Mouse (Mus musculus): ENCODE results near the gene Klhl10.

Klhl10 gene

DNA sequence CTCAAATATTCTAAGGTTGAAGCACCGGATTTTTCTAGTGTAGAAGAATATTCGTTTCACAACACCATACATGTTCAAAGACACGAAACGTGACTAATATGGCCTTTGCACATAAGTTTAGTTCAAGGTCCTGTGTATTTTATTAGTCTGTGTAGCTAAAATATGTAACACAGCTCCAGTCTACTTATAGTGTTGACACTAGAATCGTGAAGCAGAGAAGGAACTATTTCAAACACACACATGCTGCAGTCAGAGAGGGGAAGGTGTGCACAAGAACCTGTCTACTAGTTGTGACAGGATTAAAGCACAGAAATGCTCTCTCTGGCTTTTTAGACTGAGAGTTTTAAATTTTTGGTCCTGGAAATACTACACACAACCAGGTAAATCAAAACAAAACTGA lies 16.0 kb downstream of the Klhl10 start:
- intact Hi-C loops (cut with DNase I): no loop called here

DNA sequence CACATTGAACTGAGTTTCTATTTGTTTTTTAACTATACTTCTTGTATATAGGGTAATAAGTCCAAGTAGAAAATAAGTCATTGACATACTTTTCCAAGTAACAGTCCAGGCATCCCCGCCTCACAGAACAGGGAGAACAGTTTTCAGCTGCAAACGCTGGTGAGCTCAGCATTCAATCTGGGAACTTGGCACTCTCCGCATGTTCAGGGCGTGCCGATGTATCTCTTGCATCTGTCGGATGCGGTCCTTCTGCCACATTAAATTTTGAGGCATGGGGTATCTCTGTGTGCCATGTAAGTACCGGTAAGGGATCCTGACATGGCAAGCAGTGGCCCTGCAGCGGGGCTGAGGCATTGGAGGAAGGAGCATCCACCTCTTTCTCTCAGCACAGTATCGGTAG lies 21.0 kb downstream of the Klhl10 start:
- intact Hi-C loops (cut with DNase I): no loop called here

DNA sequence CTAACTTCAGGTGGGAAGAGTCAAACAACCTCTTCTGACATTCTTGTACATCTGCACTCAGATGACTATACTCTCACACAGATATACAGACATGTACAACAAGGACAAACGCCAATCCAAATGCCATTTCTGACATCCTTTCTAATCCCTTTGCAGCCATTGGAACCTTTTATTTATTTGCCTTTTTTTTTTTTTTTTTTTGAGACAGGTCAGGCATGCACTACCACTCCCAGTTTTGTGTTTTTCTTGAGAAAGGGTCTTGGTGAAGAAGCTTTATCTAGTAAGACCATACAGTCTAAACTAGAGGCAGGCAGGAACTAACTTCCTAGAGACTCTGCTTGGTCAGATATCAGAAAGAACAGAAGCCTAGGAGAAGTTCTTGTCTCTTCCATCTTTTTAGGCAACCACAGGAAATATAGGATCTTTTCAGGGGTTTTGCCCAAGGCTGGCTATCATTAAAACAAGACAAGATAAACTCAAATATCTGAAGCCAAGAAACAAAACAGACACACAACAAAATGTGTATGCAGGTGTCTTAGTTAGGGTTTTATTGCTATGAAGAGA lies 23.6 kb downstream of the Klhl10 start:
- intact Hi-C loops (cut with DNase I): no loop called here

DNA sequence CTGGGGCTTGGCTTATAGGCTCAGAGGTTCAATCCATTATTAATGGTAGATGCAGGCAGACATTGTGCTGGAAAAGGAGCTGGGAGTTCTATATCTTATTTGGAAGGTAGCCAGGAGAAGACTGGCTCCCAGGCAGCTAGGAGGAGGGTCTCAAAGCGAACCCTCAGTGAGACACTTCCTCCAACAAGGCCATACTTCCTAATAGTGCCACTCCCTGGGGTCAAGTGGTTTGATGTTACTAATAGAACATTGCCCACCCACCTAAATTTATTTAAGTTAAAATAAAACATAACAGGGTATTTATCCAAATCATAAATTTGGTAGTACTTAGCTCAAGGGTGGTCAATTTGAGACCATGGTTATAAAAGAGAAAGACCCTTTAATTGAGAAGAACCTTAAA lies 24.1 kb downstream of the Klhl10 start:
- intact Hi-C loops (cut with DNase I): no loop called here

DNA sequence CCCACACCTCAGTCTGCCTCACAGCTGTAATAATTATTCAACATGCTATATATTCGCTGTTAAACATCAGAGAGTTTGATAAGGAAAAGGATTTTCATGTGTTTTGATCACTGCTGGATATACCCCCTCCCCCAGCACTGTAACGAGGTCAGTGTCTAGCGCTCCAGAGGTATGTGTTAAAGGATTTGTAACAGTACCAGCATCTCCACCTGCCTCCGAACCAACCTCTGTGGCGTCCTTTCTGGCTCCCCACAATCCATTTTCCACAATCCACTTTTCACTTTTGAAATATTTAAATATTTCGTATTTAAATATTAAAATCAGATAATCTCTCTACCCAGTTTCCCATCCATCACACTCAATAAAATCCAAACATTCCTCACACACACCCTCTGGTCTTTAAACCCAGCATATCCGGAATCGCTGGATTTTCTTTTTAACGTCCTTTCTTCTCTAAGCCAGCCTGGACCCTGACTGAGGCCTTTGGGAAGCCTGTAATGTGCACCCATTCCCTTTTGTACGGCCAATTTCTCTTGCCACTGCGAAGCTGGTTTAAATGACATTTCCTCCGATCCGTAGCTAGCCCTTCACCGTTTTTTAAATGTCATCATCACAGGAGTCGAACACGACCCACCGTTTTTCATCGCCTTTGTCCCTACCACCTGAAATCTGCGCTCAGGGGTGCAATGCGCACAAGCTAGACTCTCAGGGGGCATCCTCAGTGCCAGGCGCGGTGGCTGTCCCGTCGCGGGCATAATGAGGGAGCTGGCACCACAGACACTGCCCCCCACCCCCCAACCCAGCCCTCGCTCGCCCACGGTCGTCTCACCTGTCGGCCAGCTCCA lies 29.9 kb downstream of the Klhl10 start:
- intact Hi-C loops (cut with DNase I): loop anchor here (5.0 kb wide), 1 partner anchor 44 kb away; no protein-coding TSS in a partner anchor

DNA sequence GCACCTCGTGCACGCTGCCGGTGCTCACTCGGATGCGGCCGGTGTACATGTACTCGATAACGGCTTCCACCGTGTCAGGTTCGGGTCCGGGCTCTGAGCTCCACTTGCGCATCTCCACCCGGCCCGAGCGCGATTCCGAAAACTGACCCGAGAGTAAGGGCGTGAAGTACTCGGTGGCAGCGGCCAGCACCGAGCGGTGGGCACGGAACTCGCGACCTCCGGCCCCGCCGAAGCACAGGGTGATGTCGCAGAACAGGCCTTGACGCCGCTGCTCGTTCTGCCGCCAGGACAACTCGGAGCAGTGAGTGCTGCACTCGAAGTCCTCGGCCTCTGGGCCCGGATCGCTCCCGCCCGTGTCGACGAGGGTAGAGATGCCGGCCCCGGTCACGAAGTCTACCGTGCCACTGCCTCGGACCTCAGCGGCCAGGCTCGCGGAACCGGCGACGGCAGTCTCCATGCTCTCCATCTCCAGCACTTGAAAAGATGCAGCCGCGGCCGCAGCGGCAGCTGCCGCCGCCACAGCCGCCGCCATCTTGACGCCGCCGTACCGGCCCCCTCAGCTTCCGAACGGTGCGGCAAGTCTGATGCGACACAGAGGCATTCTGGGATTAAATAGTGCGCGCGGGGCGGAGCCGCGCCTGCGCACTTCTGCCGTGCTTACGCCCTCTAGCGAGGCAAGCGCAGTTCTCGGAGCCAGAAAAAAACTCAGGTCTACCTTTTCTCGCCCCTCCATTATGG lies 30.6 kb downstream of the Klhl10 start, which contains the start of gene Klhl11:
TSS of gene Klhl11 (minus strand) at position 545 of the 738 bp plus-strand sequence.
- intact Hi-C loops (cut with DNase I): loop anchor here (5.0 kb wide), 1 partner anchor 45 kb away; no protein-coding TSS in a partner anchor

DNA sequence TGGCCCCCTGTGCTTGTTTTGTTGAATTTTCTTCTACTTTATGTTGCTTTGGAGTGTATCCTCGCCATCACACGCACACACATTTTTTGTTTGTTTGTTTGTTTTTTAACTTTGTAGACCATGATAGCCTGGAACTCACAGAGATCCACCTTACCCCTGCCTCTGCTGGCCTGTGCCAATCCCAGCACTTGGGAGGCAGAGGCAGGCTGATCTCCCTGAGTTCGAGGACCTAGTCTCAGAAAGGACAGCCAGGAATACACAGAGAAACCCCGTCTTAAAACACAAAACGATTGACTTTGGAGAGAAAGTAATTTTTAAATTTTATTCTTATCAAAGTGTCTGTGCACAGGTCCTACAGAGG lies 31.2 kb downstream of the Klhl10 start:
- intact Hi-C loops (cut with DNase I): loop anchor here (5.0 kb wide), 1 partner anchor 46 kb away; no protein-coding TSS in a partner anchor

DNA sequence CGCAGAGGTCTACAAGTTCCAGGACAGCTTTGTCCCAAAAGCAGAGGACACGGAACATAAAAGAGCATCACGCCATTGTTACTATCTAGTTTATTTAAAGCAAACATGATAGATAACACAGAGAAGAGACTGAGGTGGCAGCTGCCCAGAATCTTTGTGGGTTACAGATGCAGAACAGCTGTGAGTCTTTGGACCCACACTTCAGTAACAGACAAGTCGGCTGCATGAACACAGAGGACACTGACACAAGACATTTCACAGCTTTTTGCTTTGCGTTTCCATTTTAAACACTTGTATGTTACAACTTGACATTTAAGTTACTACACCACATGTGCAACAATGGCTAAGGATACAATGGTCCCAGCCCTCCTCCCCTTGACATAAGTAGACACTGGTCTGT lies 34.6 kb downstream of the Klhl10 start:
- intact Hi-C loops (cut with DNase I): loop anchor here (5.0 kb wide), 1 partner anchor 119 kb away; the partner anchor contains the start of gene Hap1

DNA sequence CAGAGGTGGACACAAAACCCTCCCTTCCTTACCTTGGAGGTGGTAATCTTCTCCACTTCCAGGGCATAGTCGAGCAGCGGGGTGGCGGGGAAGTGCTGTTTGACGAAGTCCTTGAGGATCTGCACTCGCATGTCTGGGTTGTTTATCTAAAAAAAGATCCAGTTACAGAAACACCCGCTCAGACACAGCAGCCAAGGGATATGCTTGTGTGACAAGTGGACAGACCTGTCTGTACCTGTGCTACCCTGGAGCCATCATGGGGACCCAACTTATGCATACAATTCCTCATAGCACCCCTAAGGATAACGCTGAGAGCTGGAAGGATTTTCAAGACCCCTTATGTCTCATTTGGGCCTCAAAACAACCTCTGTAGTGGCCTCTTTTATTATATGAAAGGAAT lies 37.4 kb downstream of the Klhl10 start:
- intact Hi-C loops (cut with DNase I): loop anchor here (5.0 kb wide), 1 partner anchor 122 kb away; the partner anchor contains the start of gene Hap1

DNA sequence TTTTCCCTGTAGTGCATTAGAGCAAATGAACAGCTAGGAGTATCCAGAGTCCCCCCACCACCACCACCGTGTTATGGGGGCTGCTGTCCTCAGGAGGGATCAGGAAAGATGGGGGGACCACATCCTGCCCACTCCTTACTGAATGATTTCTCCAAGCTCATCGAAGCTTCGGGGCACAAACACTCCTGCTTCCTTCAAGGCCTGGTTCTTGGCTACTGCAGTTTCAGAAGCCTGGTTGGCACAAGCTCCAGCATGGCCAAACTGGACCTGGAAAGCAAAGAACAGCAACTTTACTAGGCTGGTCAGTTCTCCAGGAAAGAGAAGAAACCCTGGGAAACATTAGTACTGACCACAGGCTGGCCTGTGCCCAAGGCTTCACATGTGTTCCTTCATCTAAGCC lies 42.7 kb downstream of the Klhl10 start:
- intact Hi-C loops (cut with DNase I): no loop called here

DNA sequence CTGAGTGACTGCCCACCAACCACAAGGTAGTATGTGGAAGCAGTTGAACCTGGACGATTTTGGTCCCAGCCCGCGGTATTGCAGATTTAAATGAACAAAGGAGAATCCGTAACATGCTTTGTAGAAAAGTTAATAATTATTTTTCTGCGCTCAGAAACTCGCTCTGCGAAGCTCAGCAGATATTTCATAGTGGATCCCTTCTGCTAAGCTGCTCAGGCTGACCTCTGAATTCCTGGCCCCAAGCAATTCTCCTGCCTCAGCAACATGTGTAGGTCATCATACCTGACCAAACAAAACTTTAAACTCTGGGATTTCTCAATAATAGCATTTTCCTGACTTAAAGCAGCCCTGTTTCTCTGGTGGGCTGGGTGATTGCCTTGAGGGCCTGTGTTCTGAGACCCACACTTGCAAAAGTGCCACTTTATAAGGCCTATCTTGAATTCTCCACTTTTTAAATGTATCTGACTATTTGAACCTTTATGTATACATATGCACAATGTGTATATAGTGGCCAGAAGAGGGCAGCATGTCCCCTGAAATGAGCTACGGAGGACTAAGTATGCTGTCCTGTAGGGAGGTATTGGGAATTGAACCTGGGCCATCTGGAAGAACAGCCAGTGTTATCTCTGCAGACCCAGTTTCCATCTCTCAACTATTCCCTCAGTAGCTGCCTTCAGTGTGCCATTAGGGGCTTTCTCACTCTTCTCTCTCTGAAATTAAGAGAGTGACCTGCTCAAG lies 44.3 kb downstream of the Klhl10 start:
- intact Hi-C loops (cut with DNase I): no loop called here

DNA sequence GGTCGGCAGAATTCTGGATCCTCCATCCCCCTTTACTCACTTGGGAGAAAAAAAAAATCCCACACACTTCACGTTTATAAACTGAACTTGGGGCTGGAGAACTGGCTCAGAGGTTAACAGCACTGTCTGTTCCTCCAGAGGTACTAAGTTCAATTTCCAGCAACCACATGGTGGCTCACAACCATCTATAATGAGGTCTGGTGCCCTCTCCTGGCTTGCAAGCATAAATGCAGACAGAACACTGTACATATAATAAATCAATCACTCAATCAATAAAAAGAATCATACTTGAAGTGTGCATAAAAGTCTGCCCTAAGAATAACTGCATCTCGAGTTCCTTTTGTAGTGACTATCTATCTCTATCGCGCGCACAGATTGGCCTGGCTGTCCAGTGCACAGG lies 49.2 kb downstream of the Klhl10 start:
- intact Hi-C loops (cut with DNase I): no loop called here

DNA sequence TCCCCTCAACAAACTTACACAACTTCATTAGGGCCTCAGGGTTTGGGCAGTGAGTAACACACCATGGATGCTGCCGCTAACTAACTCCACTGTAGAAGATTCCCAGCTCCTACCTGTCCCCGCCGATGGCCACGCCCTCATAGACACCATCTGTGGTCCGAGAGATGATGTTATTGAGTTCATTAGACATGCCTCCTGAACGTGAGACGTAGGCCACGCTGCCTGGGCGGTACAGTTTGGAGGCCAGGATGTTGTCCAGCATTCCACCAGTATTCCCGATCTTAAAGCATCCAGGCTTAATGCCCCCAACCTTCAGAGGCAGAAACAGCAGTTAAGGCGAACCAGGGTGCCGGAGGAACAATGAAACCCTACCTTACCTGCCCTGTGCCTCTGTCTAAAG lies 52.1 kb downstream of the Klhl10 start:
- intact Hi-C loops (cut with DNase I): no loop called here

DNA sequence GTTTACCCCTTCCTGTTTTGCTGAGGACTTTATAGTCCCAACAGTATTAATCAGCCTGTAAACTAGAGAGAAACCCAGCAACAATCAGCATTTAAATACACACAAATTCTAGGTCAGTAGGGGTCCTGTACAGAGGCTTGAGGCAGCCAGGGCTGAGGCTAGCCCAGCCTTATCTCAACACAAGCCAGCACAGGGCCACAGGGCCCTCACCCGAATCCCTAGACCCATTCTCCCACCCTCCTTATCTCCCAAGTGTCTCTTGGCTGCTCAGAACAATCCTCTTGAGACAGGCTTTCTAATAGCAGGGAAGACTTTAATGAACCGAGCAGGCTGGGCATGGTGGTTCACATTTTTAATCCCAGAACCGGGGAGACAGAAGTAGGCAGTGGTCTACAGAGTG lies 58.5 kb downstream of the Klhl10 start:
- intact Hi-C loops (cut with DNase I): no loop called here

DNA sequence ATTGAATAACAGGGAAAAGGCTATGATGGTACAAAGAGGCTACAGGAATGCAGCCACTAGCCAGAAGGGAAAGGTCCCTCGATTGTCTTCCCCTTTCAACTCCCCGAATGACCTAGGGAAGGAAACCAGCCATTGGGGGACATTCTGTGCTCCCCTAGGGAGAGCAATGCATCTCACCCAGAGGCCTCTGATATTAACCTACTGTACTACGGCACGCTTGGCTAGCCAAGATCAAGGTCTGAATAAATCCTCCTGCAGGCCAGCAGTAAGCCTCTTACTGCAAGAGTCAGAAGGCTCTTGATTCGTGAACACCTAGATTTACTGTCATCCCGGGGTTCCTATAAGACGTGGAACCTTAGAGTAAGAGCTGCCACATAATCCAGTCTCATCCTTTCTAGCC lies 58.9 kb downstream of the Klhl10 start:
- intact Hi-C loops (cut with DNase I): no loop called here

DNA sequence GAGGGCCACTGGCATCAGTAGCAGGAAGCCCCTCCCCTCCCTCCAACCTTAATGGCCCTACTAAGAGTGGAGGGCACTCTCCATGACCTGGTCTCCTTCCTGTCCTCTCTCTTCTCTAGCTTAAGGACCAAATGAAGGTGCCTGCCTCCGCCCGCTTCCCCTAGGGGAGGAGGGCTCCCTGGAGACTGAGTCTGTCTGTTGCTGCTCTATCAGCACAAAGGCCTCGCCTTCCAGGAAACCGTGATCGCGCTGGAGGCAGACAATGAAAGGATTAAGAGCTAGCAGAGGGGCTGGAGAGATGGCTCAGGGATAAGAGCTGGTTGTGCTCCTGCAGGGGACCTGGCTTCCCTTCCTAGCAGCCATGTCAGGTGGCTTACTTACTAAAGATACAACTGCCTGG lies 59.6 kb downstream of the Klhl10 start:
- intact Hi-C loops (cut with DNase I): no loop called here

DNA sequence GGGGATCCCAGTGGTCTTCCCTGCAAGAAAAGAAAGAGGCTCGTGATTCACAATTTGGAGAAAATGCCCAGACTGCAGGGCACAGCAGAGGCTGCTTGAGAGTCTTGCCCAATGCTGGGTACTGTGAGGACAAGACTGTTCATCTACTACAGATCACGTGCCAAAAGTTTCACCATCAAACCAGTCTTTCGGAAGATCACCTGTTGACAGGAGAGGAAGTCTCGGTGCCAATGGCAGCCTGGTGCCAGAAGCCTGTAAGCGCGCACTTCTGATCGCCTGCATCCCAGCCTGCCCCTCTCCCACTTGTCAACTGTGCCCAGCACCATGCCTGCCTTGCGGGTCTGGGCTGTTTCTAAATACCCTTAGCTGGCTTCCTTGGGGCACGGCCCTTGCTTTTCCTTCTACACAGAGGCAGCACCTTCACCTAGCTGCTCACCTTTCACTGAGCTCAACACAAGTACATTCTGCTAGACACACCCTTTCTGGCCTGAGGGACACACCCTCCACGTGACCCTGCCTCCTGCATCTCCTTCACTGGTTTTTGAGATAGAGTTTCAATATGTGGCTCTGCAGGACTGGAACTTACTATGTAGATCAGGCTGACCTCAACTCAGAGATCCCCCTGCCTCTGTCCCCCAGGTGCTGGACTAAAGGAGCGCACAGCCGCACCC lies 63.4 kb downstream of the Klhl10 start:
- intact Hi-C loops (cut with DNase I): no loop called here

DNA sequence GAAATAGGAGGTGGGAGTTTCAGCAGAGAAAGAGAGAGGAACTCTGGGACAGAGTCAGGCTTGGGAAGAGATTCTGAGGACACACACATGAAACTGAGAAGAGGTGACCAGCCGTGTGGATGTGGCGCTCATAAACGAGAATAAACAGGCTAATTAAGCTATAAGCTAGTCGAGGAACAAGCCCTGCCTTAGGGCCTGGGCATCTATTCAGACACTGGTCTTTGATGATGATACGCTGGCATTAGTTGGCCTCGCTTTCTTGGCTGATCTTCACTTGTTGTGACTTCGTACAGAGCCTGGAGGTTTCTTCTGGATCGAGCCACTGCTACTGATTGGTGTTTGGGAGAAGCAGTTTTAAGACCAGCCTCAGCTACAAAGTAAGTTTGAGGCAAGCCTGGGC lies 64.3 kb downstream of the Klhl10 start:
- intact Hi-C loops (cut with DNase I): no loop called here
